Mouse (Mus musculus) spleen, adult 2 months (tissue): ENCODE results near the gene Eif4g3. TPM values are rescaled to one million over a fixed set of nuclear protein-coding genes. Genes with fewer than 3 reads are reported as not detected.
"Not testable (repeated sequence)": the region's sequence is repeated elsewhere in the genome, so short reads cannot be mapped to it uniquely, and the experiment has no call there.

ENCODE experiments used
- DNase-seq, 2 experiments: peaks; one replicate each; pipeline versions ENCODE4 v3.0.0 to v3.0.0-alpha.2; 2012 to 2021; ENCODE audit warnings: low spot score in 2 of 2, low read depth in 1 of 2
- H3K27ac ChIP-seq: fragments of 200-500 bp; 2 replicates; pipeline ENCODE4 v1.5.1; 2012; ENCODE audit warnings: low read length, inconsistent platforms; ENCODE audit not compliant: insufficient read depth
- H3K27me3 ChIP-seq: fragments of 200-500 bp; 2 replicates; pipeline ENCODE4 v1.6.1; 2012; ENCODE audit warnings: mild to moderate bottlenecking, moderate library complexity, low read length, inconsistent platforms; ENCODE audit not compliant: control insufficient read depth, insufficient read depth
- H3K36me3 ChIP-seq: fragments of 200-500 bp; 2 replicates; pipeline ENCODE4 v1.6.1; 2012; ENCODE audit warnings: mild to moderate bottlenecking, low read length, inconsistent platforms; ENCODE audit not compliant: control insufficient read depth, insufficient read depth
- H3K4me1 ChIP-seq: fragments of 200-500 bp; 2 replicates; pipeline ENCODE4 v1.6.1; 2011; ENCODE audit warnings: inconsistent platforms; ENCODE audit not compliant: control insufficient read depth, insufficient read depth, insufficient read length
- H3K4me3 ChIP-seq: fragments of 200-500 bp; 2 replicates; pipeline ENCODE4 v1.5.1; 2011; ENCODE audit warnings: mild to moderate bottlenecking, inconsistent platforms; ENCODE audit not compliant: insufficient read depth, insufficient read length; ENCODE audit errors: extremely low read depth
- CTCF ChIP-seq: fragments of 200-500 bp; IDR thresholded peaks from 2 replicates; pipeline ENCODE4 v1.5.1; 2011; ENCODE audit warnings: mild to moderate bottlenecking, inconsistent platforms; ENCODE audit not compliant: insufficient read depth, insufficient read length, insufficient replicate concordance; ENCODE audit errors: extremely low read depth
- POLR2A ChIP-seq: fragments of 200-500 bp; IDR thresholded peaks from 2 replicates; pipeline ENCODE4 v1.6.1; 2011; ENCODE audit warnings: low read depth, low read length, inconsistent platforms
- WGBS: fragments of 180-500 bp; shearing (Covaris S2); methylation state at CpG from one replicate; pipeline ENCODE4 v1.1.7; 2018; 5-methylcytosine and 5-hydroxymethylcytosine counted together
- polyA plus RNA-seq: library from polyadenylated mRNA; depleted of rRNA; stranded (reverse); fragments of >200 nt; gene quantifications from 2 replicates; pipeline ENCODE4 v1.2.3, GENCODE M21; 2012

Gene Eif4g3
- polyA plus RNA-seq, 1 experiment, result 48.9 TPM

- Histone ChIP-seq H3K27ac (no peak overlapping the region), H3K4me3 (no peak overlapping the region), H3K36me3 (peaks cover 14% of the 10 kb centered on the region), H3K4me1 (no peaks in the 10 kb centered on the region), H3K27me3 (no peaks in the 10 kb centered on the region)
- WGBS, result 95% methylated on average over 11 of the region's 11 CpGs
- TF ChIP-seq CTCF, result no peak
- no peak for TF ChIP-seq POLR2A
- DNase-seq, result no peak
Observed at GRCm38 (mm10) chr4:137964585-137964930, 28.3 kb upstream of the Eif4g3 start.

GRCm38 (mm10) chr4:137968203-137968602 is 24.6 kb upstream of the Eif4g3 start:
- no peaks in the 10 kb centered on the region for H3K27me3 ChIP-seq
- WGBS, result 26% methylated on average over 9 of the region's 9 CpGs
- H3K36me3 ChIP-seq, result 0 out of 2 replicates have a peak, but pooled peaks cover 2% of the 10 kb centered on the region
- H3K4me1 ChIP-seq, result no peaks in the 10 kb centered on the region
- no peak overlapping the region for H3K4me3 ChIP-seq
- no peak overlapping the region for H3K27ac ChIP-seq
- TF ChIP-seq CTCF (peak; percentile 96; the same call in 1 of the 2 replicates), POLR2A (no peak)
- DNase-seq, result peak; percentile 54 to 62

- DNase-seq, H3K27me3 ChIP-seq, H3K4me1 ChIP-seq: not testable (repeated sequence)
Observed at GRCm38 (mm10) chr4:137970623-137971199, 22.1 kb upstream of the Eif4g3 start.

GRCm38 (mm10) chr4:137974856-137975432 is 17.9 kb upstream of the Eif4g3 start:
- no CpG with 5 or more reads among the region's 11 CpGs for WGBS
- not testable (repeated sequence) for H3K36me3 ChIP-seq, H3K27me3 ChIP-seq, H3K4me1 ChIP-seq, H3K27ac ChIP-seq, DNase-seq, H3K4me3 ChIP-seq

More at GRCm38 (mm10) chr4:137970623-137971199, 22.1 kb upstream of the Eif4g3 start:
- H3K27ac ChIP-seq, H3K36me3 ChIP-seq, H3K4me3 ChIP-seq: not testable (repeated sequence)
- WGBS, result no CpG with 5 or more reads among the region's 11 CpGs

- WGBS, result no CpG with 5 or more reads among the region's 11 CpGs
- not testable (repeated sequence) for DNase-seq
Observed at GRCm38 (mm10) chr4:137979066-137979644, 13.7 kb upstream of the Eif4g3 start.

GRCm38 (mm10) chr4:137982869-137983268 is 10.0 kb upstream of the Eif4g3 start:
- Histone ChIP-seq H3K4me1 (no peaks in the 10 kb centered on the region), H3K4me3 (no peak overlapping the region), H3K27ac (no peak overlapping the region), H3K36me3 (no peaks in the 10 kb centered on the region), H3K27me3 (no peaks in the 10 kb centered on the region)
- 86% methylated on average over 1 of the region's 1 CpGs for WGBS
- no peak for DNase-seq
- TF ChIP-seq CTCF (no peak), POLR2A (no peak)

More at GRCm38 (mm10) chr4:137979066-137979644, 13.7 kb upstream of the Eif4g3 start:
- H3K27ac ChIP-seq, H3K4me1 ChIP-seq, H3K27me3 ChIP-seq, H3K4me3 ChIP-seq, H3K36me3 ChIP-seq: not testable (repeated sequence)

GRCm38 (mm10) chr4:137984212-137984611 is 8.6 kb upstream of the Eif4g3 start:
- Histone ChIP-seq H3K4me1 (no peaks in the 10 kb centered on the region), H3K27me3 (no peaks in the 10 kb centered on the region), H3K36me3 (no peaks in the 10 kb centered on the region), H3K4me3 (no peak overlapping the region), H3K27ac (no peak overlapping the region)
- TF ChIP-seq CTCF, result no peak
- TF ChIP-seq POLR2A, result no peak
- DNase-seq, result peak in 1 of 2 experiments; percentile 20
- WGBS, result 31% methylated on average over 10 of the region's 10 CpGs

- no peaks in the 10 kb centered on the region for H3K27me3 ChIP-seq
- no peak for DNase-seq
- 82% methylated on average over 5 of the region's 5 CpGs for WGBS
- TF ChIP-seq POLR2A (no peak), CTCF (no peak)
- H3K4me1 ChIP-seq, result no peaks in the 10 kb centered on the region
- H3K27ac ChIP-seq, result no peak overlapping the region
- H3K36me3 ChIP-seq, result no peaks in the 10 kb centered on the region
- H3K4me3 ChIP-seq, result no peak overlapping the region
Observed at GRCm38 (mm10) chr4:137984746-137985145, 8.1 kb upstream of the Eif4g3 start.
